Mouse (Mus musculus): ENCODE data around the gene Snx8.

DNA sequence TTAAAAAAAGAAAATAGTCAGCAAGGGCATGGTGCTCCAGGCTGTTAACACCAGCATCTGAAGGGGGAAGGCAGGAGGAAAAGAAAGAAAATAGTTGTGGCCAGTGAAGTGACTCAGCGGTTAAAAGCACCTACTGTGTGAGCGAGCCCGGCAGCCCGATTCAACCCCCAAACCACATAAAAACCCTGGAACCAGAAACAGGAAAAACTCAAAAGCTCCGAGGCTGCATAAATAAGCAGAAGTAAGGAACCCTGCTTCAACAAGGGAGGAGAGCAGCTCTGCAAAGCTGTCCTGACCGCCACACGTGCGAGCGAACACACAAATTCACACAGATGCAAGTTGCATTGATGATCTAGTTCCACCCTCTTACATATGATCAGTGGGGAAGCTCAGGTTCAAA is 39.2 kb downstream of the Snx8 start:
- no peak for TF ChIP-seq CTCF (IDR thresholded peaks at IDR 0.05)
- no peak for TF ChIP-seq EP300 (IDR thresholded peaks at IDR 0.05)
